Mouse (Mus musculus): ENCODE results near the gene Dusp12. TPM values are rescaled to one million over a fixed set of nuclear protein-coding genes. Genes with fewer than 3 reads are reported as not detected.

The Dusp12 gene
- total and polyA plus RNA-seq, 3 experiments: 10.0 to 14.4 (median 13.2) TPM

- H3K36me3 ChIP-seq (replicated peaks): no peaks in the 10 kb centered on the region
- 0 out of 2 replicates have a peak, but pooled peaks cover 2% of the 10 kb centered on the region for H3K27me3 ChIP-seq (ENCODE audit: insufficient read depth, low read length)
- H3K4me3 ChIP-seq (ENCODE audit: low read depth, low read length): no peak overlapping the region
- TF ChIP-seq TAL1 (conservative IDR thresholded peaks at IDR 0.05; ENCODE audit: low read depth, low read length) (no peak), POLR2AphosphoS5 (IDR thresholded peaks at IDR 0.05; ENCODE audit: insufficient replicate concordance, low read depth, low read length) (no peak), CTCF (IDR thresholded peaks at IDR 0.05; ENCODE audit: low read depth, low read length) (no peak), GATA1 (IDR thresholded peaks at IDR 0.05; ENCODE audit: borderline replicate concordance, low read length) (no peak), GATA2 (IDR thresholded peaks at IDR 0.05; ENCODE audit: borderline replicate concordance, low read depth, low read length) (no peak)
- H3K4me1 ChIP-seq (ENCODE audit: insufficient read depth, low read depth, low read length): peaks cover 26% of the 10 kb centered on the region
- no peaks in the 10 kb centered on the region for H3K9me3 ChIP-seq (replicated peaks)
- DNase-seq (ENCODE audit: low spot score) (no peak), ATAC-seq (ENCODE audit: extremely low read depth, insufficient number of reproducible peaks, low FRiP score, poor library complexity, severe bottlenecking) (no peak)
Observed at GRCm38 (mm10) chr1:170928467-170928866, 43.1 kb upstream of the Dusp12 start.

- no peak for DNase-seq (ENCODE audit: low spot score)
- peaks cover 2% of the 10 kb centered on the region; the same call in 1 of the 2 replicates for H3K27me3 ChIP-seq (ENCODE audit: insufficient read depth, low read length)
Observed at GRCm38 (mm10) chr1:170927378-170927777, 42.0 kb upstream of the Dusp12 start, which contains the start of gene Fcrla. Gene Fcrla, minus strand, starts transcription at chr1:170927583.

DNA sequence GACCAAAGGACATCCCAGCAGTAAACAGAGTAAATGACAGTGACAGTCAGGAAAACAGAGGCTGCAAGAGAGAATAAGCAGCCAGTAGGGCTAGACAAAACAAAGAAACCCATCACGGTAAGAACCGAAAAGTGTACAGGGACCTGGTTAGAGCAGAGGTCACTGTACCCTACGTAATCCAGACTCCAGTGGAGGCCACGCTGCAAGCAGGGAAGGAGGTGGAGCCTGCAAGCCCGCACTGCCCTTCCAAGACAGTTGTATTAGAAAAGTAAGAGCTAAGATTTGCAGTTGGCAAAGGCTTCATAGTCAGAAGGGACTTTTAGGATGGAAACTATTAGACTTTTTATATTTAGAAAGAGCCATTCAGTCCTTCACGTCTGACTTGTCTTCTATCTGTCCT is 41.6 kb upstream of the Dusp12 start:
- Histone ChIP-seq H3K4me1 (ENCODE audit: insufficient read depth, low read depth, low read length) (peaks cover 23% of the 10 kb centered on the region), H3K27me3 (ENCODE audit: insufficient read depth, low read length) (peaks cover 7% of the 10 kb centered on the region; the same call in 1 of the 2 replicates), H3K4me3 (ENCODE audit: low read depth, low read length) (no peak overlapping the region), H3K9me3 (replicated peaks) (no peaks in the 10 kb centered on the region), H3K36me3 (replicated peaks) (no peaks in the 10 kb centered on the region)
- TF ChIP-seq GATA1 (IDR thresholded peaks at IDR 0.05; ENCODE audit: borderline replicate concordance, low read length): no peak
- no peak for TF ChIP-seq POLR2AphosphoS5 (IDR thresholded peaks at IDR 0.05; ENCODE audit: insufficient replicate concordance, low read depth, low read length)
- TF ChIP-seq CTCF (IDR thresholded peaks at IDR 0.05; ENCODE audit: low read depth, low read length): no peak
- TF ChIP-seq GATA2 (IDR thresholded peaks at IDR 0.05; ENCODE audit: borderline replicate concordance, low read depth, low read length): no peak
- TF ChIP-seq TAL1 (conservative IDR thresholded peaks at IDR 0.05; ENCODE audit: low read depth, low read length): no peak
- DNase-seq (ENCODE audit: low spot score): no peak
- no peak for ATAC-seq (ENCODE audit: extremely low read depth, insufficient number of reproducible peaks, low FRiP score, poor library complexity, severe bottlenecking)

More at GRCm38 (mm10) chr1:170927378-170927777, 42.0 kb upstream of the Dusp12 start, which contains the start of gene Fcrla:
- H3K9me3 ChIP-seq (replicated peaks): no peaks in the 10 kb centered on the region
- no peaks in the 10 kb centered on the region for H3K36me3 ChIP-seq (replicated peaks)
- H3K4me3 ChIP-seq (ENCODE audit: low read depth, low read length): no peak within 1 kb of the TSS
- TF ChIP-seq GATA1 (IDR thresholded peaks at IDR 0.05; ENCODE audit: borderline replicate concordance, low read length): no peak
- no peak for TF ChIP-seq TAL1 (conservative IDR thresholded peaks at IDR 0.05; ENCODE audit: low read depth, low read length)
- TF ChIP-seq GATA2 (IDR thresholded peaks at IDR 0.05; ENCODE audit: borderline replicate concordance, low read depth, low read length): no peak
- TF ChIP-seq CTCF (IDR thresholded peaks at IDR 0.05; ENCODE audit: low read depth, low read length): no peak
- TF ChIP-seq POLR2AphosphoS5 (IDR thresholded peaks at IDR 0.05; ENCODE audit: insufficient replicate concordance, low read depth, low read length): no peak
- ATAC-seq (ENCODE audit: extremely low read depth, insufficient number of reproducible peaks, low FRiP score, poor library complexity, severe bottlenecking): no peak
- H3K4me1 ChIP-seq (ENCODE audit: insufficient read depth, low read depth, low read length): peaks cover 27% of the 10 kb centered on the region

GRCm38 (mm10) chr1:170924485-170924884 is 39.1 kb upstream of the Dusp12 start:
- Histone ChIP-seq H3K4me3 (ENCODE audit: low read depth, low read length) (peak overlapping the region; percentile 64), H3K9me3 (replicated peaks) (no peaks in the 10 kb centered on the region), H3K36me3 (replicated peaks) (no peaks in the 10 kb centered on the region), H3K27me3 (ENCODE audit: insufficient read depth, low read length) (peaks cover 16% of the 10 kb centered on the region), H3K4me1 (ENCODE audit: insufficient read depth, low read depth, low read length) (peaks cover 23% of the 10 kb centered on the region)
- TF ChIP-seq POLR2AphosphoS5 (IDR thresholded peaks at IDR 0.05; ENCODE audit: insufficient replicate concordance, low read depth, low read length) (no peak), GATA2 (IDR thresholded peaks at IDR 0.05; ENCODE audit: borderline replicate concordance, low read depth, low read length) (no peak), TAL1 (conservative IDR thresholded peaks at IDR 0.05; ENCODE audit: low read depth, low read length) (no peak), GATA1 (IDR thresholded peaks at IDR 0.05; ENCODE audit: borderline replicate concordance, low read length) (no peak), CTCF (IDR thresholded peaks at IDR 0.05; ENCODE audit: low read depth, low read length) (no peak)
- DNase-seq (ENCODE audit: low spot score) (peak; percentile 71), ATAC-seq (ENCODE audit: extremely low read depth, insufficient number of reproducible peaks, low FRiP score, poor library complexity, severe bottlenecking) (peak; percentile 93)

DNA sequence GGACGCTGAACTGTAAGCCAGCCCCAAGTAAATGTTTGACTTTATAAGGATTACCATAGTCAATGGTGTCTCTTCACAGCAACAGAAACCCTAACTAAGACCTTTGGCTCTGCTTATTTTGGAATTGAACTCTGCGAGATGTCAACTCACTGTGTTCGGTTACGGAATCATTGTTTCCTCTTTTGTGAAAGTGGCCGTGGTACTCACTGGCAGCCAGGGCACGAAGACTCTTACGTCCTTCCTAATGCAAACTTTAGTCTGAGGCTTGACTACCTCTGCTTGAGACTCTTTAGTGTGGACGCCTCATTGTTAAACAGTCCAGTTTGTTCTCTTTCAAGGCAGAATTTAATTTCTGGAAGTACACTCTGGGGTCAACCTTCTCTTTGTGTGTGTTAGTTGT is 34.0 kb upstream of the Dusp12 start:
- no peak overlapping the region for H3K4me3 ChIP-seq (ENCODE audit: low read depth, low read length)
- ATAC-seq (ENCODE audit: extremely low read depth, insufficient number of reproducible peaks, low FRiP score, poor library complexity, severe bottlenecking) (no peak), DNase-seq (ENCODE audit: low spot score) (no peak)
- H3K27me3 ChIP-seq (ENCODE audit: insufficient read depth, low read length): peaks cover 24% of the 10 kb centered on the region
- no peaks in the 10 kb centered on the region for H3K36me3 ChIP-seq (replicated peaks)
- TF ChIP-seq CTCF (IDR thresholded peaks at IDR 0.05; ENCODE audit: low read depth, low read length): no peak
- no peak for TF ChIP-seq GATA1 (IDR thresholded peaks at IDR 0.05; ENCODE audit: borderline replicate concordance, low read length)
- TF ChIP-seq GATA2 (IDR thresholded peaks at IDR 0.05; ENCODE audit: borderline replicate concordance, low read depth, low read length): no peak
- no peak for TF ChIP-seq TAL1 (conservative IDR thresholded peaks at IDR 0.05; ENCODE audit: low read depth, low read length)
- TF ChIP-seq POLR2AphosphoS5 (IDR thresholded peaks at IDR 0.05; ENCODE audit: insufficient replicate concordance, low read depth, low read length): no peak
- H3K9me3 ChIP-seq (replicated peaks): no peaks in the 10 kb centered on the region
- peaks cover 13% of the 10 kb centered on the region for H3K4me1 ChIP-seq (ENCODE audit: insufficient read depth, low read depth, low read length)

DNA sequence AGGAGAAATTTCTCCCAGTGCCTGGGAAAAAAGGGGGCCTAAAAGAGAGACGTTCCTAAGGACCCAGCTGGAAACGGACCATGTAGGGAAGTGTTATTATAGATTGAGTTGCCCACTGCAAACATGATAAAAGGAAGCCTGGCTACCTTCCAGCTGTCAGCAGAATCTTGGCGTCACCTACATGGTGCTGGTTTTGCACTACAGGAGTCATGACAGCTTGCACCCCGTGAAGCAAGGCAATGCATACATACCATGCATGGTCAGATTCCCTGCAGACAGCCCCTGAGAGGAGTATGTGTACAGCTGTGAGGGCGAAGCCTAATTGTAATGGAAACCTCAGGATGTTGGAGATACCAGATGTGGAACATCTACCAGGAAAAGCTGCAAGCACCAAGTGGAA is 30.3 kb upstream of the Dusp12 start:
- peaks cover 35% of the 10 kb centered on the region for H3K27me3 ChIP-seq (ENCODE audit: insufficient read depth, low read length)
- ATAC-seq (ENCODE audit: extremely low read depth, insufficient number of reproducible peaks, low FRiP score, poor library complexity, severe bottlenecking) (no peak), DNase-seq (ENCODE audit: low spot score) (no peak)
- H3K4me1 ChIP-seq (ENCODE audit: insufficient read depth, low read depth, low read length): no peaks in the 10 kb centered on the region; the same call in 1 of the 2 replicates
- H3K4me3 ChIP-seq (ENCODE audit: low read depth, low read length): no peak overlapping the region
- H3K9me3 ChIP-seq (replicated peaks): no peaks in the 10 kb centered on the region
- no peaks in the 10 kb centered on the region for H3K36me3 ChIP-seq (replicated peaks)
- TF ChIP-seq TAL1 (conservative IDR thresholded peaks at IDR 0.05; ENCODE audit: low read depth, low read length) (no peak), POLR2AphosphoS5 (IDR thresholded peaks at IDR 0.05; ENCODE audit: insufficient replicate concordance, low read depth, low read length) (no peak), GATA1 (IDR thresholded peaks at IDR 0.05; ENCODE audit: borderline replicate concordance, low read length) (no peak), GATA2 (IDR thresholded peaks at IDR 0.05; ENCODE audit: borderline replicate concordance, low read depth, low read length) (no peak)

Data from G1E (cell line).